Mouse (Mus musculus) retina, postnatal 7 days (tissue): ENCODE results near the gene Pebp1.

Source experiments
- DNase-seq: peaks from one replicate; pipeline ENCODE4 v3.0.0-alpha.2; 2012; ENCODE audit warnings: low read depth, low spot score

Gene Pebp1

DNA sequence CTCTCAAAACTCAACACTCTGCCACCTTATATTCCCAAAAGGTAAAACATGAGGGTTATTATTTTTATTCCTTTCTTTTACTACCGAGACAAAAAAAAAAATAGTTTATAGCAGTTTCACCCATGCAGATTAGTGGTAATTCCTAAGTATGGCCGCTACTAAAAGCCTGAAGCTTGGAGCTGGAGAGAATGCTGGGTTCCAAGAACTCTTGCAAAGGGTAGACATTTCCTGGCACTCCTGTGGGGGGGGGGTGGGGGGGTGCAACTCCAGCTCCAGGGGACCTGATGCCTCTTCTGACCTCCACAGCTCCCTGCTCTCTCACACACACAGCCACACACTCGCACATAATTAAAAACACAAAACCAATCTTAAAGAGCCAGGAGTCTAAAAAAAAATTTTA lies 1.1 kb downstream of the Pebp1 start:
- DNase-seq, result no peak

DNA sequence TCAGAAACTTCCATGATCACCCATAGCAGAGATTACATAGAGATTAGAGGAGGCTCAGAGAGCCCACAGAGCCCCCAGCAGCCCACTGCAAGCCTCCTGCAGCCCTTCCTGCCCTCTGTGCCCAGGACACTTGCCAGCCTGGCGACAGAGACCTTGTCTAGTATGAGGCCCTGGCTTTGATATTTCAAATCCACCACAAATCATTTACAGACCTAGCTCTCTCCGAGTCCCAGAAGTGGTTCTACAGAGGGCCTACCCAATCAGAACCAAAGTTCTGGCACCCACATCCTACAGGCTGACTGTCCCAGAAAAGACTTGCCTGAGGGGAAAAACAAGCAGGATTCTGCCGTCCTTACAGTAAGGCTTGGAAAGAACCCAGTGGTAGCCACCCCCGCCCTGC lies 2.2 kb downstream of the Pebp1 start:
- no peak for DNase-seq

DNA sequence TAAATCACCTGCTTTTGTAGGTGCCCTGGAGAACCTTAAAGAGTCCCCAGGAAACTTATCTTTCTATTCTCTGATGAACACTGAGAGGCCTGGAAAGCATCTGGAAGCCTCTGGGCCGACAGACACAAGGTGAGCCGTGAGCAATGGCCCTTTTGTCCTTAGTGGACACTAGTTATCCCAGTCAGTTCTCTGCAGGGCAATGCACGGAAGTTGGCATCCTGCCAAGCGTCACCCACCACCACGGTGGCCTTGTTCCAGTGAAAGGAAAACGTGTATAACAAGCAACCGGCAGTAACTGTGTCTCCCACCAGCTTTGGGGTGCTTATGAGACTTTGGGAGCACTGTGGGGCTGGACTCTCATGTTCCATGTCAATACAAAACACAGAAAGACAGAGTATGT lies 2.7 kb downstream of the Pebp1 start:
- no peak for DNase-seq

DNA sequence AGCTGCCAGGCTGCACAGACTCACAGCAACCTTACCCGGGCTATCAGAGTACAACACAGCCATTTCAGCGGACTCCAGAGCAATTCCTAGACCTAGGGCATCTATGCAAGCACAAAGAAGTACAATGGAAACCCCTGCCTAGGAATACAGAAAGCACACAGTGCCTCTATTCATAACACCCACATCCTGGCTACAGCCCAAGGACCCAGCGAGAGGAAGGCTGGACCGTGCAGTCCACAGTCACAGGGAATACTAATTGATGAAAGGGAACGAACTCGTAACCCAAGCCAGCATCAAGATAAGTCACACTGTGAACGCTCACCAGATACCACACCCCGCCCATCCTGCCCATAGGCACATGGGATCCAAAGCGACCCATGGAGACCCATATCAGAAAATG lies 3.4 kb downstream of the Pebp1 start:
- no peak for DNase-seq

DNA sequence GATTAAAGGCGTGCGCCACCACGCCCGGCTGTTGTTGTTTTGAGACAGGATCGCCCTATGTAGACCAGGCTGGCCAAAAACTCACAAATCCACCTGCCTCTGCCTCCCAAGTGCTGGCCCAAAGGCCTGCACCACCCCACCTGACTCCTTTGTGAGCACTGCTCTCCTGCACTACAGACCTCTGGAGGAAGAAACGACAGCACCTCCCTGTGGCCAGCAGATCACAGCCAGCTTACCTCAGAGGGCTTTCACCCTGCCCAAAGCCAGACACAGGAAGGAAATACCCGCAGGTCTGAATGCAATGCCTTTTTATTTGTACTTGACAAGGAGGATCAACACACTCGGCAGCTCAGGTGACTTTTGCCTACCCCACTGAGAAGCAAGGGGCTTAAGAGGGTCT lies 5.1 kb downstream of the Pebp1 start:
- DNase-seq, result no peak

DNA sequence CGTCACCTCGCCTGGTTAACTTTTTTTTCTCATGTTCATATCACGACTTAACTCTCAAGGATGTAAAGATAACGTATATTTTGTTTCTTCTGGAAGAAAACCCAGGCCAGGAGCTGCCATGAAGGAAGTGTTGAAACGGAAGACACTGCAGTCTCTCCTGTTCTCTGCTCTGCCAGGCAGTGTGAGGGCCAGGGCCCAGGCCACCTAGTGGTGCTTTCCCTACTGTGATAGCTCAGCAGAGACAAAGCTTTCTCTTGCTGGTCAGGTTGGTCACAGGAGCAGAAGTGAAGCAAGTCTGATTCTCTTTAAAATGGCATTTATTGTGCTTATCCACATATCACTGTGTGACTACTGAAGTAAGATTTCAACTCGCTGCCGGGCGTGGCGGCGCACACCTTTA lies 5.9 kb downstream of the Pebp1 start:
- no peak for DNase-seq

DNA sequence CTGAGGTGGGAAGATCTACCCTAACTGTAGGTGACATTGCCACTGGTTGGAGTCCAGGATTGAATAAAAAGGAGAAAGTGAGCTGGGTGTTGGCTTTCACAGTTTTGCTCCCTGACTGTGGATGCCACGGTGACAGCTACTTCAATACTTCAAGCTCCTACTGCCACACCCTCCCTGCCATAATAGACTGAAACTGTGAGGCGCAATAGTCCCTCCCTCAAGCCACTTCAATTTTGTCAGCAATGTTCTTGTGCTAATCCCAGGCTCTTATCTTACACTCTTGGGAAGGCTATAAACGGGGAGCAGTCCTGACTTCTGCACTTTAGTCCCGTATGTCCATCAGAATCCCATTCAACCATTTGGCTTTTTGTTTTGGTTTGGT lies 7.8 kb downstream of the Pebp1 start:
- DNase-seq, result no peak

DNA sequence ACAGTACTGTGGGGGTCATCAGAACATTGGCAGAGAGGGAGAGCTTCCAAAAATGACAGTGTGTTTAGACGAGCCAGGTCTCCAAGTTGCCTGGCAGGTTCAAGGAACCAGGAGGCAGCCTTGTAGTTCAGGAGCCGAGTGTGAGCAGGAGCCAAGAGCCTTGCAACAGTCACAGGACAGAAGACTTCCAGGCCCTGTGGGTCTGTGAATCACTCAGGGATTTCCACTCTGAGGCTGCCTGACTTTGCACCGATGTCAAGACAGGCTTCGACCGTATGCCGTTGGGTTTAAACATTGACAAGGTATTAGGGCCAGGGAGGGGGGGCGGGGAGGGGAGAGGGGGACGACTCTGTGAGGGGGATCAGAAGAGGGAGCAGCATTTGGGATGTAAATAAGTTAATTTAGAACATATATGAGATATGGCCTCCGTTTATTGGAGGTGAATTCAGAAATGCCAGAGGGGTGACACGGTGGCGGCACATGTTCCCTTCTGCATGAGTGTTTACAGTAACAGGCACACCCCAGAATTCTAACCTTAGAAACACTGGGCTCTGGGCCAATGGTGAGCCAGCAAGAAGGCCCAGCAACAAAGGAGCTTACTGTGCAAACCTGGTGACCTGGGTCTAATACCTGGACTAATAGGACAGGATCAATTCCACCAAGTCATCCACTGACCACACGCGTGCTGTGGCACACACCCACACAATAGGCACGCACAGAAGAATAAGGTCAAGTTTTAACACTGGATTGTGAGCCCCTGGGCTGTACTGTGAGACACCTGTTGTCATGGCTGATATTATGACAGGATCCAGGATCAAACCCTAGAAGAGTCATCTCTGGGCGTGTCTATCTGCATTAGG lies 8.4 kb downstream of the Pebp1 start:
- no peak for DNase-seq

DNA sequence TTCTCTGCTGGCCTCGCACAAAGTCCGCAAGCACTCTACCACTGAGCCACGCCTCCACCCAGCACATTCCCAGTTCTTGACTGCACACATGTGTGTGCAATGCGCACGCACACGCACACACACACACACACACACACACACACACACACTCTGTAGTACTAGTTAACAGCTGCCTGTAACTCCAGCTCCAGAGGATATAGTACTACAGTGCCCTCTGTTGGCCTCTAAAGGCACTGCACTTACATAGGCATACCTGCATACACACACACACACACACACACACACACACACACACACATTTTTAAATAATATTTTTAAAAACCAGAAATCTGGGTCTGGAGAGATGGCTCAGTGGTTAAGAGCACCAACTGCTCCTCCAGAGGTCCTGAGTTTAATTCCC lies 9.6 kb downstream of the Pebp1 start:
- no peak for DNase-seq

DNA sequence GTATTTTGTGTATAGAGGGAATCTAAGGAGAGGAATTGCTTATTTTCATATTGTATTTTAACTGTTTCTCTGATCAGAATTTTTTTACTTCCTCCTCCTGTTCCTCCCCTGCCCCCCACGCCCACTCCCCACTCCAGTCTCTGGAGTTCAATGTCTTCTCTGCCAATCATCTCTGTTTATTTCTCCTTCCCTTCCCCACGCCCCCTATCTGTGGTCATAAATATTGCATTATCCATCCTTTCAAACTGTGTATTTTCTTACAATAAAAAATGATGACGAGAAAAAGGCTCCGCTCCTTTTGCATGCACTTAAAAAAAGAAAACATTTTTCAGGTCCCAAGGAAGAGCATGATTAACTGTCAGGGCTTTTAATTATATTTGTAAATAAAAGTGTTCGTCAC lies 12.6 kb downstream of the Pebp1 start:
- DNase-seq, result no peak

DNA sequence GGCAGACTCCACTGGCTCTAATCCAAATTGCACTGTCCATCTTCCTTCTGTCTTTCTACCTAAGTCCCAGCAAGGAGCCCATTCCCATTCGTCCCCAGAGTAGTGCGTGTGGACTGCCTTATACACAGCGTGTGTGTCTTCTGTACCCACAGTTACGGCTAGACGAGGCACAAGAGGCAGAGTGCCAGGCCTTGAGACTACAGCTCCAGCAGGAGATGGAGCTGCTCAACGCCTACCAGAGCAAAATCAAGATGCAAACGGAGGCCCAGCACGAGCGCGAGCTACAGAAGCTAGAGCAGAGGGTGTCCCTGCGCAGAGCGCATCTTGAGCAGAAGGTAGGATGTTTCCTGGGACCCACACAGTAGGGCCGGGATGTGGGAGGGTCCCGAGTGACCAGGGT lies 15.5 kb downstream of the Pebp1 start:
- no peak for DNase-seq

DNA sequence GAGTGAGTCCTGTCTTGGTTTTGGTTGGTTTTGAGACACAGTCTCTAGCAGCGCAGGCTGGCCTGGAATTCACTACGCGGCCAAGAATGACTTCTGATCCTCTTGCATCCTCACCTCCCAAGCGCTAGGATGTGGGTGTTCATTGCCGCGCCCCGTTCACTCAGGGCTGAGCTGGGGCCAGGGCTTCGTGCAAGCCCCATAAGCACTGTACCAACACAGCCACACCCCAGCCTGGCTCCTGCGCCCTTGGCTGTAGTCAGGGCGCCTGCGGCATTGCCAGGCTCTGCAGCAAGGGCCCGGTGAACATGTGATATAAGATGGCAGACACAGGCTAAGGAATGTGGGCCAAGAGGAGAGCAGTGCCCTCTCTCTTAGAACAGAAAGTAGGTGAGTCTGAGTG lies 18.0 kb downstream of the Pebp1 start:
- no peak for DNase-seq

DNA sequence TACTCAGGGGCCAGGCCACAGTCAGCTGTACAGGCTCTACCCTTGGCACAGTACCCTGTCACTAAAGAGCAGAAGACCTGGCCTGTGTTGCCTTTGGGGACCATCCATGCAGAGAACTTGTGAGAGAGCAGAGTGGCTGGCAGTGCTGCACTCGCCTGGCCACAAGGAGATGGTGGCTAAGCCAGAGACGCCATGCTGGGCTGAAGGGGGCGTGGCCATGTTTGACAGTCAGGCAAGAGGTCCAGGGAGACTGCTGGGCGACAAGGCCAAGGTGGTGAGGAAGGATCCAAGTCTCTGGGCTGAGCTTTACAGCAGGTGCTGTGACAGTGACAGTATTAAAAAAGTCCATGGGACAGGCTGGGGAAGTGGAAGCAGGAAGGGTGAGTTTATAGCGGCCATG lies 18.7 kb downstream of the Pebp1 start:
- DNase-seq, result no peak

DNA sequence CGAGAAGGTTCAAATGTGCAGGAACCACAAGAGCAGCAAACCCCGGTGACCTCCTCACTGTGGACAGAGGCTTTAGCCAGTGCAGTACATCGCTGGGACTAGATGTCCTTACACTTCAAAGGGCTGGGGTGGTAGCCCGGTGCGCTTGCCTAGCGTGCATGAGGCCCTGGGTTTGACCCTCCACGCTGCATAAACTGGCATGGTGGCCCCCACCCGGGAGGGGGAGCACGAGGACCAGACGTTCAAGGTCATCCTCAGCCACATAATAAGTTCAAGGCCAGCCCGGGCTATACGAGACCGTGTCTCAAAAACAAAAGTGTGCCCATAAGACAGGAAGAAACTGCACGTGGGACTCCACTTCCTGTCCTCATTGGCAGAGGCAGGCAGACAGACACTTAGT lies 19.5 kb downstream of the Pebp1 start:
- DNase-seq, result no peak

DNA sequence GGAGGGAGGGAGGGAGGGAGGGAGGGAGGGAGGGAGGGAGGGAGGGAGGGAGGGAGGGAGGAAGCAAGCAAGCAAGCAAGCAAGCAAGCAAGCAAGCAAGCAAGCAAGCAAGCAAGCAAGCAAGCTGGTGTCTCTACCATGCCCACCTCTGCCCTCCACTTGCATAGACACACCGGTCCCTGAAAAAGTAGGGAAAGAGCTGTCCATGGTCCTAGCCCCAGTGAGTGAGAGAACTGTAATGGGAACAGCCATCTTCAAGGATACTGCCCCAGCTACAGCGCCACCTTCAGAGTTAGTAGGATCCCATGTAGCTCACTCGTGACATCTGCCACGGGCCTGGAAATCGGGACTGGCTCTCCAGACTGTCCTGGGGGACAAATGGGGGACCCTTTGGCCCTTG lies 22.7 kb downstream of the Pebp1 start:
- no peak for DNase-seq

DNA sequence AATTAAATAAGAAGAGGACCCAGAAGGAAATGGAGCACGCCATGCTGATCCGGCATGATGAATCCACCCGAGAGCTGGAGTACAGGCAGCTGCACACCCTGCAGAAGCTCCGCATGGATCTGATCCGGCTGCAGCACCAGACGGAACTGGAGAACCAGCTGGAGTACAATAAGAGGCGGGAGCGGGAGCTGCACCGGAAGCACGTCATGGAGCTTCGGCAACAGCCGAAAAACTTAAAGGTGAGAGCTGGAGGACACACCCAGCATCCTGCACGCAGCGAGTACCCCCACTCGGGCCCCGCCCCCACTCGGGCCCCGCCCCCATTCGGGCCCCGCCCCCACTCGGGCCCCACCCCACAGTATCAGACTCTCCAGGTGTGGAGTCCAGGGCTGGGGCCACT lies 23.9 kb downstream of the Pebp1 start:
- no peak for DNase-seq

DNA sequence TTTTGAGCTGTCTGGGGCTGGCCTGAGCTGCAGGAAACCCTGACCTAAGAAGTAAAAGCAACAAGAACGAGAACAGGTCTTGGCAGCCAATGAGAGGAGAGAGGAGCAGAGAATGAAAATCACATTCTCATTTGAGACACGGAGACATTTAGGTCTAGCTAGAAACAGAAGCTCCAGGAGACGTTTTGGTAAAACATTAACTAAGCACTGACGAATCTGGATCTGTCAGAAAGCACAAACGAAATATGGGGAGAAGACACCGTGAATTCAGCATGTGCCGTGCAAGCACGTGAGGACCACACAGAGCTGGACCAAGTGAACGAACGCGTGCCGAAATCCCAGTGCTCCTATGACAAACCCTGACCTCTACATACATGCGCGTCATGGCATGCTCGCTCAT lies 29.1 kb downstream of the Pebp1 start:
- DNase-seq, result no peak

DNA sequence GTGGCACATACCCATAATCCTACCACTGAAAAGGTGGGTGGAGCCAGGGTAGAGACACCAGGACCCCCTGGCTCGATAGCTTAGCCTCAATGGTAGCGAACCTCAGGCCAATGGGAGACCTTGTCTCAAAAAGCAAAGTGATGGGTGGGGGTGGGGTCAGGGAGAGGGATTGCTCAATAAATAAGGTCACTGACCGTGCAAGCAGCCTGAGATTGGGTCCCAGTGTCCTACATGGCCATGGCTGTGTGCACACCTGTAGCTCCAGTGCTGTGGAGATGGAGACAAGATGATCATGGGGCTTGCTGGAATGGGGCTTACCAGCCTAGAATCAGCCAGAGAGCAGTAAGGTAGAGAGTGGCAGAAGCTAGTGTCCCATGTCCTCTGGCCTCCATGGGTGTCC lies 35.7 kb downstream of the Pebp1 start:
- DNase-seq, result no peak

DNA sequence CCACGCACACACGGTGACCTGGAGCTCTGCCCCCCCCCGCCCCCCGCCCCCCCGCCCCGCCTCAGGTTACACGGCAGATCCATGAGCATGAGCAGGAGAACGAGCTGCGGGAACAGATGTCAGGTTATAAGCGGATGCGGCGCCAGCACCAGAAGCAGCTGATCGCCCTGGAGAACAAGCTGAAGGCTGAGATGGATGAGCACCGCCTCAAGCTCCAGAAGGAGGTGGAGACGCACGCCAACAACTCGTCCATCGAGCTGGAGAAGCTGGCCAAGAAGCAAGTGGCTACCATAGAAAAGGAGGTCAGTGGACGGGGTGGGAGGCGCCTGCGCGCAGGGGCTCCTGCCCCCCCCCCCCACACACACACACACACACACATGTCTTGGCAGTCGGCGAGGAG lies 36.6 kb downstream of the Pebp1 start:
- DNase-seq, result no peak

DNA sequence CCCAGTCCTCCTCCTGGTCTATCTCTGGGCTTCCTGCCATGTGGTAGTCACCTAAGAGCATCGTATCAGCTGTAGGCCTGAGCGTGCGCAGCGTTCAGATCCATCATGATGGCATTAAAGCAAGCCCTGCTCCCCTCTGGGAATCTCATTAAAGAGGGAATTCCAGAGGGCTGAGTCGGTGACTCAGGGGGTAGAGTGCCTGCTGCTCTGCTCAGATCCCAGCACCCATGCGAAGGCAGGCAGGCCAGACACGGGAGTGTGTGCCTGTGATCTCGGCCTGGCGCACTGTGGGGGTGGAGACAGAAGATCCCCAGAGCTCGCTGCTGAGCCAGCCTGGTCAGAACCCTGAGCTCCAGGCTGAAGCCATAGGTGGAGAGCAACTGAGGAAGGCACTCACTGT lies 39.1 kb downstream of the Pebp1 start:
- DNase-seq, result no peak

DNA sequence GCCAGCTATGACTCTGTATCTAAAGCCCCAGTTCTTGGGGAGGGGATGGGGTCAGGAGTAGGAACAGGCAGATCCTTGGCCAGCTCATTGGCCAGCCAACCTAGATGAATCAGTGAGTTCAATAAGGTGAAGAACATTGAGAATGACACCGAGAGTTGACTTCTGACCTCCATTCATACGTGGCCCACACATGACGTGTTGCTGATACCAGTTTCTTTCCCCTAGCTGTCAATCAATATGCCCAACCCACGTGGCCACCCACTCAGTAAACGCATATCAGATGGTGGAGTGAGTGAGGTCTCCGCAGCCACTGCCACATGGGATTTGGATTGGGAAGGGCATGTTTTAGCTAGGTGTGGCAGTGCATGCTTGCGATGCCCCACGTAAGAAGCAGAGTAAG lies 42.3 kb downstream of the Pebp1 start:
- no peak for DNase-seq

DNA sequence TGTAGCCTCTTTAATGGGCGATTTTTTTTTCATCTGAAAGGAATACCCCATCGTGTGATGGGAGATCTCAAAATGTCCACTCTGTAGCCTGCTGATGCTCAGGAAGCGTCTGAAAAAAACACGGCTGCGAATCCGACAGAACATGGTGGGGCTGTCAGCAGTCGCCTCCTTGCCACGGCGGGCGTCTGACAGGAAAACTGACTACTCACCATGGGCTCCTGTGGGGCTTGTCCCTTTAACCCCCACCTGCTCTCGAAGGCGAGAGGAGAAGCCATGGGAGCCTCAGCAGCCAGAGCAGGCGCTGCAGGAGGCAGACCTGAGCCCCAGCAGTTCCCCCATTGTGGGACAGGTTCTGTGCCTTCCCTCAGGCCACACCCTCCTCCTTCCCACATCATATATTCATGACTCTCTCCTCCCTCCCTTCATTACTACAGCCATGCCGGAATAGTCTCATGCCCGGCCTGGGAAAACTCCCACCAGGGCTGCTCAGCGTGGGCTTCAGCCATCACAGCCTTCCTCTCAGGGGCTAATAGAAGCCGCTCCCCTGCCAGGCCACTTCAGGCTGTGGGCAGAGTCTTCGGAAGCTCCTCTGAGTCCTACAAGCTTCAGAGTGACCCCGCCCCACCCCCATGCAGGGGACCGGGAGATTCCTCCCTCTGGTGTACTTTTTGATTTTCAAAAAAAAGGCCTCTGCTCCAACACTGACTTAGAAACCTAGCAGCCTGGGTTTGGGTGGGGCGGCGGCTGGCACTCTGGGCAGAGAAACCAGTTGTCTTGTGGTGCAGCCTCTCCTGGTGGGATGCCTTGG lies 44.5 kb downstream of the Pebp1 start:
- no peak for DNase-seq

DNA sequence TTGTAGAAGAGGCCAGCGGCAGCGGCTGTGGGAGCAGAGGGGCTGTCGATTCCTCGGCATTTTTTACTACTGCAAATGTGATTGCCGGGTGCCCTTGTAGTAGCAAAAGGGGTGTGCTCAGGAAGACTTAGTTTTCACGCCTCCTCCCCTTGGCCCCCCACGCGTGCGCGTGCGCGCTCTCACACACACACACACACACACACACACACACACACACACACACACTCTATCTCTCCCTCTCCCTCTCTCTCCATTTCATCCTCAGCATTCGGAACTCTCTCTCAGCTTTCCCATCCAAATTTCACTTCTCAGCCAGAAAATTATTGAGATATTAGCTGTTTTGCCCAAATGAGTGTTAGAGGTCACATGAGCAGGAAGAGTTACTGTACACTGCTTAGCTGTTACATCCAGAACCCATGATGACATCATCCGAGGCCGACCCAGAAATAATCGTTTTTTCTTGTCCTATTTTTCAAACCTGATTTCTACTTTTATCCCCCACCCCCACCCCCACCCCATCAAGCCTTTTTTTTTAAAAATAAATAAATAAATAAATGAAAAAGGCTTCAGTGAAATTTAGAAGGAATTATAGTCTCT lies 45.4 kb downstream of the Pebp1 start:
- DNase-seq, result no peak
